Mouse (Mus musculus) testis, adult 2 months (tissue): ENCODE data around the gene Dusp27.

Experiments used
- CTCF ChIP-seq: fragments of 200-500 bp; IDR thresholded peaks from 2 replicates; pipeline ENCODE4 v1.5.1; 2012; ENCODE audit warnings: low read depth, mild to moderate bottlenecking, inconsistent platforms, low read length, moderate library complexity; ENCODE audit not compliant: control insufficient read depth, insufficient read depth, insufficient replicate concordance
- POLR2A ChIP-seq: fragments of 200-500 bp; IDR thresholded peaks from 2 replicates; pipeline ENCODE4 v1.6.1; 2012; ENCODE audit warnings: low read depth, mild to moderate bottlenecking, inconsistent platforms, low read length, moderate library complexity; ENCODE audit not compliant: control insufficient read depth

DNA sequence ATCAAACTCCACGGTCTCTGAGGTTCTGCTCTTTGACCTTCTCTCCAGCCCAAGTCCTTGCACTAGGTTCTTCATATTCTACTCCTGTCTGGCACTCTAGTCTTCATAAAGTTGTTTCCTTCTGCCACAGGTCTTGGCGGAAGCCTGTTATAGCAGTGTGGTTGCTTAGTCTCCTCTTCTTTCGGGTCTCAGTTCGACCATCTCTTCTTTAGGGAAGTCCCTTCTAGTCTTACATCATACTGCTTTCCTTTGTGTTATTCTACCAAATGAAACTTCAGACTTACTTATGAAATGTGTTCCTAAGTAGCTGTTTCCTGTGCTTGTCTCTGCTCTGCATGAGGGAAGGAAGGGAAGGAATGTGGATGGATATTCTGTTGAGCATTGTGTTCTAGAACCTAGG is 12.0 kb downstream of the Dusp27 start:
- no peak for TF ChIP-seq CTCF
- TF ChIP-seq POLR2A: no peak
